Mouse (Mus musculus): ENCODE measurements at regions not wholly inside any gene's neighbourhood (a gene's known extent, or its start where the extent isn't known, plus 50 kb on each side); places are given as distances from the start of the nearest gene placed in this dataset.
A peak's percentile ranks its signal among the peaks of the same experiment; 100 is the strongest.

DNA sequence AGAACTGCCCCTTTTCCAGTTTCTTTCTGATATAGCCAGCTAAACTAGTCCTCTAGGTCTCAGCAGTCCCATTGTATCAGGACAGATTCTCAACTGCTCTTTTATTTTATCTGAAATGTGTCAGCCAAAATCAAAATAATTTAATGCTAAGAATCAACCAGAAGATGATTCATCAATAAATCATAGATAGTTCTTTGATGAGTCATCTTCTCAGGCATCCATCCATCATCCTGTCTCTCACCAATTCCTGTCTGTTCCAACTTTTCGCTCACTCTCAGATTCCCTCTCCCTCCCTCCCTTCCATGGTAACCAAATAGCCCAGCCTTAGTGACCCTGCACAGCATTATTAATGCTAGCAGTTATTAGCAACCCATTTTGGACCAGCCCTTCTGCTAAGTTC is 134.0 kb upstream of the Slc24a5 start:
- intact Hi-C loops (cut with DNase I), result loop anchor here (10.0 kb wide), 1 partner anchor 251 kb away; no protein-coding TSS in a partner anchor
- DNase-seq, result no peak

DNA sequence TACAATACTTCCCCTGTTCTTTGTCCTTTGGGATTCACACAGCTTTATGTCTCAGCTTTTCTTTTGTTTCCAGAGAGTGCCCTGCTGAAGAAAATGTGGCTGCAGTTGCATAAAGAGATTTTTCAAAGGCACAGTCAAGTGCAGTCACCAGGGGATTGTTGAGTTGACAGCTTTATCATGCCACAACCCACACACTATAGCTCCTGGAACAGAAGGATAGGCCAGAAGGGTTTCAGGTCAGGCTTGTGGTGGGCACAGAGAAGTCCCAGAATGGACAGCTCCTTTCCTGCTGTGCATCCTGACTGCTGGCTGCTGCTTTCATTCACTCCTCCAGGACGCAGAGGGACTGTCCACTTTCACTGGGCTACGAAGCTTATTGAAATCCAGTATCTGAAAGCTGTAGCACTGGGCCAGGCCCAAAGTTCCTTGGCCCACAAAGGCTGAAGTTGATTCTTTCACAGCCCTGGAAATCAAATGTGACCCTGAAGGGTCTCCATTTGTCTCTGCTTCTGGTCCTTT is 119.6 kb upstream of the Slc24a5 start:
- intact Hi-C loops (cut with DNase I), result no loop called here
- DNase-seq, result no peak

DNA sequence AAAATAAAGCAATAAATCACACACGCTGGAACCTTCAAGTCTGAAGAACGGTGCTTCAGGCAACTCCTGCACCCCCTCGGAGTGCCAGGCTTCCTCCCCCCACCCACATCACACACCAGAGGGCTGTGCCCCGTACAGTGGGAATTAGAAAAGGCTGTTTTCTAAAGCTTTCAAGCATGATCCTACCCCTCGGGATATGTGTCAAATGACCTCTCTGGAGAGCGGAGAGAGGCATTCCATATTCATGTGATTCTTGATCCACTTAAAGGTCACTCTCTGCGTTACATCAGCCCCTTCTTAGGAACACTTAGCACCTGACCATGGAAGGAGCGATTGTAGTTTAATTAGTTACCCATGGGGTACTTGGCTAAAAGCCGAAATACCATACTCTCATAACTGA is 119.1 kb upstream of the Slc24a5 start:
- intact Hi-C loops (cut with DNase I), result no loop called here

DNA sequence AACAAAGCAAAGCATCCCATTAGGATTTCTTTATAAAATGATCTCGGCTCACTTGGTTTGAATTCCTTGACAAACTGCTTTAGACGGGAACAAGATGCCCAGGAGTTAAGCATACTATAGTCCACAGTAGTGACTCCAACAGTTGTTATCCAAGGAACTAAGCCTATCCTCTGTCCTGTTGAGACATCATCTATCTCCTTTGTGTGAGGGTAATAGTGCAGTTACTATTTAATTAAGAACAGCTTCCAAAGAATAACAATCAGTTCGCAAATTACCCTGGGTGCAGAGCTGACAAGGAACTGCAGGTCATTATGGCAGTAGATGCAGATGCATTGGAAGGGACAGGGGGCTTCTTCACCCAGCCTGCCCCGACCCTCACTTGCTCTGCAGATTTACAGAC is 115.7 kb upstream of the Slc24a5 start:
- intact Hi-C loops (cut with DNase I), result no loop called here
- DNase-seq, result no peak

More for the DNA sequence above, 119.1 kb upstream of the Slc24a5 start:
- DNase-seq, result no peak

DNA sequence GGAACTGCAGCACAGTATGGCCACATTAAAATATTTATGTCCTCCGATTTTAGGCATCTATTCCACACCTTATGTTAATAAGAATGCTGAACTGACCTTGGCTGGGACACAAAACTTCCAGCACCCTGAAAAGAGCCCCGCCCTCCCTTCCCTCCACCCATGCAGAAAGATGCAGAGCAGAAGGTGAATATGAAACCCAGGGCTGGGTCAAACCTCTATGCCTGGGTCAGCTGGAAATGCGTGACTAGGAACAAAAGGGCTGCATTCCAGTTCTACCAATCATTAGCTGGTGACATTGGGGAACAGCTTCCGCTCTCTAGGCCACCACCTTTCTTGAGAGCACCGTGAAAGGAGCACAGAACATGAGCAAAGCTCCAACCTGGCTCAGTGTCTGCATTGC is 114.9 kb upstream of the Slc24a5 start:
- intact Hi-C loops (cut with DNase I), result no loop called here
- DNase-seq, result no peak

DNA sequence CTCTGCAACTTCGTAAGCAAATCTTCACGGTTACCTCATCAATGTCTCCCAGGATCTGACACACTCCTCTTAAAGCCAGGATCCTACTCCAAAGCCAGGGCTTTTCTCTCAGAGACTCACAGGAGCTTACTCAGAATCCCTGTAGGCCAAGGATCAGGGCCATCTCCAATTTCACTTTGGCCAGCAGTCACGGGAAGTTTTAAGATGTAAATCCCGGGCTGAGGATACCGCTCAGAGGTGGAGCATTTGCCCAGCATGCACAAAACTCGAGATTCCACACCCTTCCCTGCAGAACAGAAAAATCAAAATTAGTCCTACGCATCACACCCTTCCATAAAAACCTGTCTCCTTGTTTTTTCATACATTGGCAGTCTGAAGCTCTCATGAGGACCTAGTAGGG is 112.1 kb upstream of the Slc24a5 start:
- intact Hi-C loops (cut with DNase I), result no loop called here
- DNase-seq, result no peak

DNA sequence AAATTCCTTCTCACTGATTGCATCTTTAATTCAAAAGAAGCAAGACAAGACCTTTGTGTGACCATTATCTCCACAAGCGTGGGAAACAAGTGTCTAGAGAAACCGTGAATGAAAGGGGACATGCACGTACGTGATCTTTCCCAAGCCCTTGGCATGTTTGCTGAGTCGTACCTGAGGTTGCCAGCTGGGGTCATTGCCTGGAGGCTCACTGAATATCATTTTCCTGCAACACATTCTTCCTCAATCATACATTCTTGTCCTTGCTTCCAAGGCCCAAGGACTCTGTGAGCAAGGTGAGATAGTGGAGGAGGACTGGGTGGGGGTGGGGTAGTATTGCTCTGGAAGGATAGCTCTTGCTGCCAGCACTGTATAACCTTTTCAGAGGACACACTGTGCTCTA is 108.5 kb upstream of the Slc24a5 start:
- no peak for DNase-seq

DNA sequence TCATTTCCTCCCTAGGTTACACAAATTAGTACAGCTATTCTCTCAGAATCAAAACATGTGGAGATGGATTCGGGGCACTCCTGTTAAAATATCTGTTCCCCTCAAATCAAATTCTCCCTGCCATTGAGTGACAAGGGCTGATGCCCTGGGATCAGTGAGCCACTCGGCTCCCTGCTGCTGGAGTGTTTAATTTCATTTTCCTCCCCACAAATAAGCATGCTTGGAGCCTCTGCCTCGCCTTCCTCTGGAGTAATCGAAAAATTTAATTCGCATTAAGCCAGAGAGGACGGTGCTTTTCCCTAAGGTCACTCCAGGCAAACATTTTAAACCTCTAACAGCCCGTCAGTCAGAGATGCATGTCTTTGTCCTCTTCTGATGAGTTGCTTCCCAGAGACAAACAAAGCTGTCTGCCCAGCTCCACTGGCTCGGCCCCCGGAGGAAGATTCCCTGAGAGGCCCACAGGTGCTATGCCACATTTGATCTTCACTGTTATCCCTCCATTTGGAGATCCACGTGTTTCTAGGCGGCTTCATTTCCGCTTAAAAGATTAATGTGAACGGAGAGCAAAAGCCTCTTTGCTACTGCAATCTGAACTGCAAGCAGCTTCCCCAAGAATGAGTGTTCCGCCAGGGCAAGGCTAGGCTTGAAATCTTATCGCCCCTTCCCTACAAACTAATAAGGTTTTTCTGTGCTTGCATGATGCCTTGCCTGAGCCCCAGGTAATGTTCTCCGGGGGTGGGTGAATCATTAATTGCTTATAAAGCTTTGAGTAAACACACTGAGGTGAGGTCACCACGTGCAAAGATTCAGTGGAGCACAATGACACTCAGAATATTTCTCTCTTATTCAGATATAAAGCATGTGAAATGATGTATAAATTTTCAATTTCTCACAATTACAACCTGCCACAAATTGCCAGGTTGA is 95.8 kb upstream of the Slc24a5 start:
- intact Hi-C loops (cut with DNase I), result no loop called here
- no peak for DNase-seq

More for the DNA sequence above, 108.5 kb upstream of the Slc24a5 start:
- intact Hi-C loops (cut with DNase I), result no loop called here

DNA sequence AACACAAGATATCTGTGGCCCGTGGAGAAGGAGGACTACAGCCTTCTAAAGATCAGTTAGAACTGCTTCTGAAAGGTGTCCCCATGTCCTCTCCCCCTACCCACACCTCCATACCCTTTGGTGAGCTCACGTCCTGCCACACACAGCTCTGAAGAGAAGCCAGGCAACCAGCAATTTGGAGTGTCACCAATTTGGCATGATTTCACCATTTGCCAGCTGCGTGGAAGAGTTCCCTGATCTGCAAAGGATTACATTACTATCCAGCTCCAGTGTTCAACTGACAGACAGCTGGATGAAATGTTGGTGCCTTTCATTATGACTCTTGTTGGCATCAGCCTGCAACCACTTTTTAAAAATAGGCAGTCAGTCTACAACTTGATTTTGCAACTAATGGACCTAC is 92.8 kb upstream of the Slc24a5 start:
- DNase-seq, result peak; percentile 17
- intact Hi-C loops (cut with DNase I), result no loop called here

DNA sequence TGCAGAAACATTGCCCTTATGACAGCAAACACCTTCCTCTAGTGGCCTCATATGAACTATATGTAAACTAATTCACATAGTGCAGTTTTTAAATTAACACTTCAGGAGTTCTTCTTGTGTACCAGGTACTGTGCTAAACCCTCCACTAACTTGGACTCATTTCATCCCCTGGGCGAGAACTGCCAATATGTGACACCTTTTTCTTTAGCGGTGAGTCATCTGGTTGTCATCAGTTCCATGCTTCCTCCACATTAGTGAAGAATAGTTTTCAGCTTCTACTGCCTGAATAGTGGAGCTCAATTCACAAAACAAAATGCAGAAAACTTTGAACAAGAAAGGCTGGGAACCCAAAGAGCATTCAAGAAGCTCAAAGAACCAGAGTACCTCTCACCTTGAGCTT is 76.9 kb upstream of the Slc24a5 start:
- no peak for DNase-seq
- intact Hi-C loops (cut with DNase I), result no loop called here

DNA sequence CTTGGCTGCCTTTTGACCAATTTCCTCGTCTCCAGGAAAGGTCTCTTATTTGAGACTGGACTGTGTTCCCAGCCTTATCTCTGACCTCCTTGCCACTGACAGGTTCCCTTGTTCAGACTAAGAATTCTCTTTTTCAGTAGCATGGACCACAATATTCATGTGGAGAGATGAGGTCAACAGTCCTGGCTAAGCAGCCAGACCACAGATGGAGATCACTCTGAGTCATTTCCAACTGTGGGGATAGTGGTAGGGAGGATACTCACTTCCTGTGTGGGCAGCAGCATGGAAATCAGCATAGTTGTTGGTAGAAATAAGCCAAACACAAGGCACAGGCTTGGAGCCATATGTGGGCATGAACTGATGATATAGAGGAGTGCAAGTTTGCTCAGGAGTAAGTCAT is 52.9 kb upstream of the Slc24a5 start:
- DNase-seq, result no peak
- intact Hi-C loops (cut with DNase I), result no loop called here

DNA sequence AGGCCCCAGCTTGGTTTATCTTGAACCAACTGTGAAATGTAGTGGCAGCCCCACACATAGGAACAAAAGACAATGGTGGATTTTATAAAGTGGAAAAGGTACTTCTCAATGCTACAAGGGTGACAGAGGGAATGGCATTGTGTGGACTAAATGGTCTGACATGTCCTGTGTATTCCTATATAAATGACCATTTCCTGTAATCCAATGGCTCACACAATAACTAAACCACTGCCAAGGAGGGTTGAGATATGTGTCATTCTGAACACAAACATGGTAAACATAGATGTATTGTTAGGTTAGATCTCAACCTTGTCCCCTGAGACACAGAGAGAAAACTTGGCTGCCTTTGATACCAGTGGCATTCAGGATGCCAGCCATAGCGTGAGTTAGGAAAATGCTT is 51.0 kb upstream of the Slc24a5 start:
- no peak for DNase-seq
- intact Hi-C loops (cut with DNase I), result no loop called here

Data from left cerebral cortex, postnatal 4 days (tissue).